Mouse (Mus musculus) left cerebral cortex, postnatal 10 days (tissue): ENCODE measurements around the gene Castor1. TPM values are rescaled to one million over a fixed set of nuclear protein-coding genes. Genes with fewer than 3 reads are reported as not detected.

Source experiments
- total RNA-seq, 2 experiments: library from RNA; stranded (reverse); gene quantifications; 2 replicates each; pipeline ENCODE4 v1.2.3; 2021

Castor1 gene
- total RNA-seq, 2 experiments from 2014 or later: 2.1 to 5.2 TPM

Other genes with a start within 250 kb of the Castor1 start
- gene 4930556J24Rik, start 241.4 kb upstream of the Castor1 start, total RNA-seq: under 1 TPM; 0.28 TPM
- gene Gal3st1, start 234.6 kb upstream of the Castor1 start, total RNA-seq: 1 to 10 TPM; 9.2 to 9.9 TPM
- gene Sec14l4, start 186.8 kb upstream of the Castor1 start, total RNA-seq: under 1 TPM in 1 of 2 experiments, not detected in 1; 0.11 TPM
- 1 to 10 TPM; 2.3 to 3.6 TPM for gene Sec14l3, start 153.4 kb upstream of the Castor1 start, total RNA-seq
- gene Mtfp1, start 122.8 kb upstream of the Castor1 start, total RNA-seq: 10 to 100 TPM; 59.4 to 73.7 TPM
- 10 to 100 TPM; 14.0 to 14.4 TPM for gene Sec14l2, start 94.8 kb upstream of the Castor1 start, total RNA-seq
- gene Rnf215, start 83.0 kb upstream of the Castor1 start, total RNA-seq: 10 to 100 TPM; 43.4 to 45.8 TPM
- gene Ccdc157, start 57.9 kb upstream of the Castor1 start, total RNA-seq: 10 to 100 TPM; 13.8 to 15.5 TPM
- gene Sf3a1, start 57.9 kb upstream of the Castor1 start, total RNA-seq: 10 to 100 TPM; 73.9 to 75.1 TPM
- gene Tbc1d10a, start 31.4 kb upstream of the Castor1 start, total RNA-seq: 10 to 100 TPM; 27.4 to 27.8 TPM
- not detected for gene Osm, start 18.2 kb downstream of the Castor1 start, total RNA-seq
- under 1 TPM in 1 of 2 experiments, not detected in 1; 0.09 TPM for gene Lif, start 39.3 kb downstream of the Castor1 start, total RNA-seq
- not detected for gene Hormad2, start 222.9 kb downstream of the Castor1 start, total RNA-seq